Comparison of ENCODE assay signal across 8 mouse cellular contexts in the genomic region with DNA sequence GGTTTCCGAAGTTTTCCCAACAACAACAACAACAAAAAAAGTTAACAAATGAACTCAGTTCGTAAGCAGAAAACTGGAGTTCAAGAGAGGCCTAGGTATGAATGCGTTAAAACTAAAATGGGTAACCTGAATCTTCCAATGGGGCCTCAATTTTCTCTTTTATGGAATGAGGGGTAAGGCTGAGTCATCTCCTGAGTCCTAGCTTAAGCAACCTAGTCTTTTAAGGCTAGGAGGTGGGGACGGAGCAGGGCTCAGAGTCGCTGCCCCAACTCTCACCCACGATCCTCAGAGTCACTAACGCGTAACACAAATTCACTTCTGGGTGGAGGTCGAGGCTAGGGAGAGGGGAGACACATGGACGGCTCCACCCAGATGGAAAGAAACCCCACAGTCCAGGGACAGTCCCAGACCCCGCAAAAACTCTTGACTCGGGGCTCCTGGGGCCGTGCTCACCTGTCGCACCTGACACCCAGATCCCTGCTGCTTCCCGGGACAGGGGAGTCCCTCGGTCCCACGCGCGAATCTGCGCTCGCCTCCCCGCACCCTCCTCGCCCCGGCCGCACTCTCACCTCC. TPM values are rescaled to one million over a fixed set of nuclear protein-coding genes. Genes with fewer than 3 reads are reported as not detected.
DNase-seq lines count a peak whose midpoint lies in the region; ATAC-seq lines count a peak whose summit lies in the region.

No protein-coding gene starts in this region.

- H3K9me3 ChIP-seq in neural tube, embryonic 11.5 days (ENCODE audit: control insufficient read depth, low read length): no peaks in the 10 kb centered on the region
- H3K9me3 ChIP-seq in embryonic facial prominence, embryonic 13.5 days: no peaks in the 10 kb centered on the region
- no peaks in the 10 kb centered on the region for H3K9me3 ChIP-seq in intestine, embryonic 15.5 days
- no peaks in the 10 kb centered on the region for H3K9me3 ChIP-seq in midbrain, embryonic 16.5 days (replicated peaks; ENCODE audit: control insufficient read depth, low read length, poor library complexity, severe bottlenecking)

- peaks cover under 1% of the 10 kb centered on the region; the same call in 1 of the 2 replicates for H3K36me3 ChIP-seq in neural tube, embryonic 11.5 days (ENCODE audit: control insufficient read depth, insufficient read depth, low read length)
- H3K36me3 ChIP-seq in embryonic facial prominence, embryonic 13.5 days: peaks cover 16% of the 10 kb centered on the region
- H3K36me3 ChIP-seq in intestine, embryonic 15.5 days: peaks cover 7% of the 10 kb centered on the region
- no peaks in the 10 kb centered on the region for H3K36me3 ChIP-seq in midbrain, embryonic 16.5 days (ENCODE audit: control insufficient read depth, insufficient read depth, low read length)

- no peak overlapping the region for H3K27ac ChIP-seq in neural tube, embryonic 11.5 days (ENCODE audit: low read depth, low read length)
- H3K27ac ChIP-seq in embryonic facial prominence, embryonic 13.5 days: no peak overlapping the region
- no peak overlapping the region for H3K27ac ChIP-seq in intestine, embryonic 15.5 days
- H3K27ac ChIP-seq in midbrain, embryonic 16.5 days (ENCODE audit: low read length): no peak overlapping the region

- peak overlapping the region; percentile 89 for H3K4me3 ChIP-seq in neural tube, embryonic 11.5 days (ENCODE audit: low read depth, low read length)
- peak overlapping the region; percentile 85 for H3K4me3 ChIP-seq in embryonic facial prominence, embryonic 13.5 days
- peak overlapping the region; percentile 74 for H3K4me3 ChIP-seq in intestine, embryonic 15.5 days (replicated peaks)
- H3K4me3 ChIP-seq in midbrain, embryonic 16.5 days (ENCODE audit: low read depth, low read length): peak overlapping the region; percentile 95

- ATAC-seq in neural tube, embryonic 11.5 days (ENCODE audit: insufficient read depth, low FRiP score, low TSS enrichment): peak; percentile 63
- ATAC-seq in embryonic facial prominence, embryonic 13.5 days (ENCODE audit: insufficient number of reproducible peaks, insufficient read depth, low FRiP score, low TSS enrichment, low read depth): peak; percentile 48; the same call in 1 of the 2 replicates
- ATAC-seq in intestine, embryonic 15.5 days: peak; percentile 52
- ATAC-seq in midbrain, embryonic 16.5 days: peak; percentile 83
- no peak for ATAC-seq in activated CD4-positive, CD25-positive, alpha-beta regulatory T cell, adult 4 months

- peak overlapping the region; percentile 82 for H3K9ac ChIP-seq in neural tube, embryonic 11.5 days (ENCODE audit: low read length)
- peak overlapping the region; percentile 87 for H3K9ac ChIP-seq in embryonic facial prominence, embryonic 13.5 days
- H3K9ac ChIP-seq in intestine, embryonic 15.5 days: peak overlapping the region; percentile 61
- H3K9ac ChIP-seq in midbrain, embryonic 16.5 days (ENCODE audit: low read depth, low read length): peak overlapping the region; percentile 86

- H3K27me3 ChIP-seq in neural tube, embryonic 11.5 days (ENCODE audit: control insufficient read depth, insufficient read depth, low read length): no peaks in the 10 kb centered on the region
- no peaks in the 10 kb centered on the region for H3K27me3 ChIP-seq in embryonic facial prominence, embryonic 13.5 days
- H3K27me3 ChIP-seq in intestine, embryonic 15.5 days (replicated peaks): no peaks in the 10 kb centered on the region
- H3K27me3 ChIP-seq in midbrain, embryonic 16.5 days (ENCODE audit: control insufficient read depth, insufficient read depth, low read depth, low read length): no peaks in the 10 kb centered on the region

- H3K4me2 ChIP-seq in neural tube, embryonic 11.5 days (ENCODE audit: low read depth): peak overlapping the region; percentile 86
- peak overlapping the region; percentile 85 for H3K4me2 ChIP-seq in embryonic facial prominence, embryonic 13.5 days
- H3K4me2 ChIP-seq in intestine, embryonic 15.5 days (replicated peaks): peak overlapping the region; percentile 81
- peak overlapping the region; percentile 93 for H3K4me2 ChIP-seq in midbrain, embryonic 16.5 days (ENCODE audit: low read length)

- no peak for DNase-seq in neural tube, embryonic 11.5 days (ENCODE audit: low spot score)
- DNase-seq in neural tube, embryonic 10.5 days (ENCODE audit: extremely low spot score, low spot score): no peak
- no peak for DNase-seq in frontal cortex, postnatal 36 days (ENCODE audit: low spot score in 2 of 2)
- no peak for DNase-seq in frontal cortex, postnatal 10 days (ENCODE audit: low spot score in 2 of 2)

- 7% methylated on average over 25 of the region's 25 CpGs for WGBS in neural tube, embryonic 11.5 days
- WGBS in embryonic facial prominence, embryonic 13.5 days: 5% methylated on average over 25 of the region's 25 CpGs
- WGBS in intestine, embryonic 15.5 days: 6% methylated on average over 25 of the region's 25 CpGs
- 7% methylated on average over 25 of the region's 25 CpGs for WGBS in midbrain, embryonic 16.5 days

- peaks cover 2% of the 10 kb centered on the region; the same call in 1 of the 2 replicates for H3K4me1 ChIP-seq in neural tube, embryonic 11.5 days (ENCODE audit: control insufficient read depth, insufficient read depth, low read length)
- peaks cover 16% of the 10 kb centered on the region for H3K4me1 ChIP-seq in embryonic facial prominence, embryonic 13.5 days
- H3K4me1 ChIP-seq in intestine, embryonic 15.5 days (replicated peaks): no peaks in the 10 kb centered on the region
- H3K4me1 ChIP-seq in midbrain, embryonic 16.5 days (ENCODE audit: control insufficient read depth, insufficient read depth, low read length): peaks cover 10% of the 10 kb centered on the region

RNA-seq across cellular contexts. Expression of a gene that starts 0.5 kb away (rescaled TPM):
- 76.2 and 85.5 TPM in 2 replicates for polyA plus RNA-seq in neural tube, embryonic 11.5 days (2014; fragmentation: Nextera tagmentation; extraction: Ambion mirVana)
- polyA plus RNA-seq in embryonic facial prominence, embryonic 13.5 days (2015; fragmentation: Nextera tagmentation; extraction: Ambion mirVana): 106 and 114 TPM in 2 replicates
- 109 and 119 TPM in 2 replicates for polyA plus RNA-seq in intestine, embryonic 15.5 days (2015; fragmentation: Nextera tagmentation; extraction: Ambion mirVana)
- polyA plus RNA-seq in midbrain, embryonic 16.5 days (2015; fragmentation: Nextera tagmentation; extraction: Ambion mirVana): 119 and 120 TPM in 2 replicates
- 100 to 1,000 TPM; 228 to 261 TPM for polyA plus RNA-seq in activated CD4-positive, CD25-positive, alpha-beta regulatory T cell, adult 4 months (2017; shearing (Covaris generic))

RNA-seq across cellular contexts. Expression of a gene that starts 15.2 kb away (rescaled TPM):
- polyA plus RNA-seq in neural tube, embryonic 11.5 days (2014; fragmentation: Nextera tagmentation; extraction: Ambion mirVana): 113 and 115 TPM in 2 replicates
- polyA plus RNA-seq in embryonic facial prominence, embryonic 13.5 days (2015; fragmentation: Nextera tagmentation; extraction: Ambion mirVana): 137 and 138 TPM in 2 replicates
- polyA plus RNA-seq in intestine, embryonic 15.5 days (2015; fragmentation: Nextera tagmentation; extraction: Ambion mirVana): 105 and 121 TPM in 2 replicates
- 73.8 and 82.6 TPM in 2 replicates for polyA plus RNA-seq in midbrain, embryonic 16.5 days (2015; fragmentation: Nextera tagmentation; extraction: Ambion mirVana)
- polyA plus RNA-seq in activated CD4-positive, CD25-positive, alpha-beta regulatory T cell, adult 4 months (2017; shearing (Covaris generic)): 100 to 1,000 TPM; 137 to 142 TPM

RNA-seq across cellular contexts. Expression of a gene that starts 15.3 kb away (rescaled TPM):
- 31.1 and 32.7 TPM in 2 replicates for polyA plus RNA-seq in neural tube, embryonic 11.5 days (2014; fragmentation: Nextera tagmentation; extraction: Ambion mirVana)
- 36.4 and 37.1 TPM in 2 replicates for polyA plus RNA-seq in embryonic facial prominence, embryonic 13.5 days (2015; fragmentation: Nextera tagmentation; extraction: Ambion mirVana)
- 27.8 and 30.2 TPM in 2 replicates for polyA plus RNA-seq in intestine, embryonic 15.5 days (2015; fragmentation: Nextera tagmentation; extraction: Ambion mirVana)
- 21.0 and 21.5 TPM in 2 replicates for polyA plus RNA-seq in midbrain, embryonic 16.5 days (2015; fragmentation: Nextera tagmentation; extraction: Ambion mirVana)
- polyA plus RNA-seq in activated CD4-positive, CD25-positive, alpha-beta regulatory T cell, adult 4 months (2017; shearing (Covaris generic)): 10 to 100 TPM; 25.2 to 29.1 TPM
